Mouse (Mus musculus): ENCODE measurements around the gene Krtap10-10. TPM values are rescaled to one million over a fixed set of nuclear protein-coding genes. Genes with fewer than 3 reads are reported as not detected.
"Not testable (repeated sequence)": the region's sequence is repeated elsewhere in the genome, so short reads cannot be mapped to it uniquely, and the experiment has no call there.

The Krtap10-10 gene
- not detected in 2 replicates for polyA plus RNA-seq (2015; fragmentation: Nextera tagmentation; extraction: Ambion mirVana)

DNA sequence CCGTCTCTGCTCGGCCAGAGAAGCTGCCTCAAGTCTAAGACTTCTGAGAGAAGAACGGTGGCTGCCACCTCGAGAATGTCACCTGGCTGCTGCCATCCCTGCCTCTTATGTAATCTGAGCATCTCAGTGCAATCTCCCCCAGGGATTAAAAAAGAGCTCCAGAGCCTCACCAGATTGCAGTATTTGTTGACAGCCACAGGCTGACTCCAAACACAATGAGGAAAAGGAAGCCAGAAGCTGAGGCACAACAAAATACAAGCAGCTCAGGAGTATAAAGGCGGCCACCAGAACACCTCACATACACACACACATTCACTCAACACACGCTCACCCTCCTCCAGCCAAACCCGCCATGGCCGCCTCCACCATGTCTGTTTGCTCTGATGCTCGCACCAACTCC is at the start of gene Krtap10-10:
TSS of gene Krtap10-10 (plus strand) at position 301 of the 400 bp plus-strand sequence.
- ATAC-seq: no peak

GRCm38 (mm10) chr10:77787876-77788275 is 47.9 kb upstream of the Krtap10-10 start, which contains the start of gene Gm7137:
Gm7137 (minus strand) TSS chr10:77788200.
- H3K4me2 ChIP-seq (ENCODE audit: low read depth, low read length); H3K36me3 ChIP-seq (ENCODE audit: control insufficient read depth, insufficient read depth, low read length); ATAC-seq; H3K27me3 ChIP-seq (replicated peaks; ENCODE audit: control insufficient read depth, insufficient read depth, low read length); H3K9me3 ChIP-seq (ENCODE audit: control insufficient read depth, low read length); H3K9ac ChIP-seq (ENCODE audit: low read depth, low read length); H3K4me1 ChIP-seq (ENCODE audit: control insufficient read depth, insufficient read depth, low read length); H3K4me3 ChIP-seq (ENCODE audit: low read length); H3K27ac ChIP-seq (ENCODE audit: low read length): not testable (repeated sequence)
- 78% methylated on average over 1 of the region's 1 CpGs for WGBS

More for the DNA sequence above, at the start of gene Krtap10-10:
- H3K9me3 ChIP-seq (ENCODE audit: control insufficient read depth, low read length): no peaks in the 10 kb centered on the region
- H3K4me2 ChIP-seq (ENCODE audit: low read depth, low read length): no peak within 1 kb of the TSS
- no peaks in the 10 kb centered on the region for H3K27me3 ChIP-seq (replicated peaks; ENCODE audit: control insufficient read depth, insufficient read depth, low read length)
- H3K27ac ChIP-seq (ENCODE audit: low read length): no peak within 1 kb of the TSS
- 73% methylated on average over 9 of the region's 9 CpGs for WGBS
- H3K9ac ChIP-seq (ENCODE audit: low read depth, low read length): no peak within 1 kb of the TSS
- H3K4me3 ChIP-seq (ENCODE audit: low read length): no peak within 1 kb of the TSS
- no peaks in the 10 kb centered on the region for H3K4me1 ChIP-seq (ENCODE audit: control insufficient read depth, insufficient read depth, low read length)
- no peaks in the 10 kb centered on the region for H3K36me3 ChIP-seq (ENCODE audit: control insufficient read depth, insufficient read depth, low read length)

- Histone ChIP-seq H3K27me3 (replicated peaks; ENCODE audit: control insufficient read depth, insufficient read depth, low read length) (no peaks in the 10 kb centered on the region), H3K4me1 (ENCODE audit: control insufficient read depth, insufficient read depth, low read length) (no peaks in the 10 kb centered on the region), H3K9ac (ENCODE audit: low read depth, low read length) (no peak overlapping the region), H3K4me3 (ENCODE audit: low read length) (no peak overlapping the region), H3K9me3 (ENCODE audit: control insufficient read depth, low read length) (no peaks in the 10 kb centered on the region), H3K4me2 (ENCODE audit: low read depth, low read length) (no peak overlapping the region), H3K27ac (ENCODE audit: low read length) (no peak overlapping the region), H3K36me3 (ENCODE audit: control insufficient read depth, insufficient read depth, low read length) (no peaks in the 10 kb centered on the region)
- ATAC-seq: no peak
- 74% methylated on average over 2 of the region's 2 CpGs for WGBS
Measured at GRCm38 (mm10) chr10:77788621-77789020, 47.1 kb upstream of the Krtap10-10 start.

DNA sequence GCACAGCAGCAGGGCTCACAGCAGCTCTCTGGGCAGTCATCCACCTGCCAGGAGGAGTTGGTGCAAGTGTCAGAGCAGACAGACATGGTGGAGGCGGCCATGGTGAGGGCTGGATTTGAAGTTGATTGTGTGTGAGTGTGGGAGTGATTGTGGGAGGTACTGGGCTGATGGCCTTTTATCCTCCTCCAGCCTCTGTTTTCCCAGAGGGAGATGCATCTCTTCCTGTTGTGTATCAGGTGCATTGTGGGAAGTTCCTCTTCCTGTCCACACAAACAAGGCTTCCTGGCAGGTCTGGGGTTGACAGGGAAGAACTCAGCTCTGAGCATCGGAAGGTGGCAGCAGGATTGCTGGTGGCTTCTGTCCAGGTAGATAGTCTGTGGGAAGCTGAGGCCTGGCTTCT is 40.8 kb upstream of the Krtap10-10 start, which contains the start of gene Gm9639:
TSS of gene Gm9639 (minus strand) at position 101 of the 400 bp plus-strand sequence.
- H3K36me3 ChIP-seq (ENCODE audit: control insufficient read depth, insufficient read depth, low read length): no peaks in the 10 kb centered on the region
- no peak within 1 kb of the TSS for H3K4me3 ChIP-seq (ENCODE audit: low read length)
- 55% methylated on average over 2 of the region's 2 CpGs for WGBS
- no peak within 1 kb of the TSS for H3K27ac ChIP-seq (ENCODE audit: low read length)
- no peak within 1 kb of the TSS for H3K9ac ChIP-seq (ENCODE audit: low read depth, low read length)
- H3K4me1 ChIP-seq (ENCODE audit: control insufficient read depth, insufficient read depth, low read length): no peaks in the 10 kb centered on the region
- H3K27me3 ChIP-seq (replicated peaks; ENCODE audit: control insufficient read depth, insufficient read depth, low read length): no peaks in the 10 kb centered on the region
- H3K9me3 ChIP-seq (ENCODE audit: control insufficient read depth, low read length): no peaks in the 10 kb centered on the region
- no peak for ATAC-seq
- H3K4me2 ChIP-seq (ENCODE audit: low read depth, low read length): no peak within 1 kb of the TSS

- WGBS: 33% methylated on average over 3 of the region's 3 CpGs
- H3K27me3 ChIP-seq (replicated peaks; ENCODE audit: control insufficient read depth, insufficient read depth, low read length): no peaks in the 10 kb centered on the region
- no peaks in the 10 kb centered on the region for H3K4me1 ChIP-seq (ENCODE audit: control insufficient read depth, insufficient read depth, low read length)
Measured at GRCm38 (mm10) chr10:77797677-77798076, 38.1 kb upstream of the Krtap10-10 start.

DNA sequence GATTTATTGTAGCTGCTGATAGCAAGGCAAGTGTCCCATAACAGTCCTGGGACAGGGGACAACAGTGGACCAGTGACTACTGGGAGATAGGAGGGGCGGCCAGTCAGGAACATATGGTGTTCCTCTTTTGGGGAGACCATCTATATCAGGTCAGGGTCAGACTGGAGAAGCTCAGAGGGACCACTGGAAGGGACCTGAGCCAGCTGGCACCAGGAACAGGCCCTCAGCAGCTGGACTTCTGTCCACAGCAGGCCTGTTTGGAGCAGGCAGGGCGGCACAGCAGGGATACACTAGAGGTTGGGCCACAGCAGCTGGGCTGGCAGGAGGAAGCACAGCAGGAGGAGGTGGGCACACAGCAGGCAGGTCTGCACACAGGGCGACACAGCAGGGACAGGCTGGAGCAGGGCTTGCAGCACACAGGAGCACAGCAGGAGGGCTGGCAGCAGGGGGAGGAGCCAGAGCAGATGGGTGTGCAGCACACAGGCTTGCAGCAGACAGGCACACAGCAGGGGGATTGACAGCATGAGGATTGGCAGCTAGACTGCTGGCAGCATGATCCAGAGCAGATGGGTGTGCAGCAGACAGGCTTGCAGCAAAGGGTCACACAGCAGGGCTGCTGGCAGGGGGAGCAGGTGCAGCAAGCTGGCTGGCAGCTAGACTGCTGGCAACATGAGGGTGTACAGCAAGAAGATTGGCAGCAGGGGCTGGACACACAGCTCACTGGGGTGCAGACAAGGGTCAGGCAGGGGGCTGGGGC is 37.4 kb upstream of the Krtap10-10 start:
- 36% methylated on average over 3 of the region's 3 CpGs for WGBS
- not testable (repeated sequence) for H3K36me3 ChIP-seq (ENCODE audit: control insufficient read depth, insufficient read depth, low read length)

More at GRCm38 (mm10) chr10:77797677-77798076, 38.1 kb upstream of the Krtap10-10 start:
- no peak overlapping the region for H3K9ac ChIP-seq (ENCODE audit: low read depth, low read length)
- no peaks in the 10 kb centered on the region for H3K36me3 ChIP-seq (ENCODE audit: control insufficient read depth, insufficient read depth, low read length)
- no peak overlapping the region for H3K4me3 ChIP-seq (ENCODE audit: low read length)
- no peaks in the 10 kb centered on the region for H3K9me3 ChIP-seq (ENCODE audit: control insufficient read depth, low read length)
- no peak overlapping the region for H3K4me2 ChIP-seq (ENCODE audit: low read depth, low read length)
- no peak for ATAC-seq
- no peak overlapping the region for H3K27ac ChIP-seq (ENCODE audit: low read length)

GRCm38 (mm10) chr10:77798921-77799508 is 36.7 kb upstream of the Krtap10-10 start, which contains the start of gene Gm19668:
Gm19668 (minus strand) TSS chr10:77799133.
- Histone ChIP-seq H3K9me3 (ENCODE audit: control insufficient read depth, low read length) (no peaks in the 10 kb centered on the region), H3K9ac (ENCODE audit: low read depth, low read length) (no peak within 1 kb of the TSS), H3K4me2 (ENCODE audit: low read depth, low read length) (no peak within 1 kb of the TSS), H3K4me1 (ENCODE audit: control insufficient read depth, insufficient read depth, low read length) (no peaks in the 10 kb centered on the region), H3K27ac (ENCODE audit: low read length) (no peak within 1 kb of the TSS), H3K4me3 (ENCODE audit: low read length) (no peak within 1 kb of the TSS), H3K36me3 (ENCODE audit: control insufficient read depth, insufficient read depth, low read length) (no peaks in the 10 kb centered on the region), H3K27me3 (replicated peaks; ENCODE audit: control insufficient read depth, insufficient read depth, low read length) (no peaks in the 10 kb centered on the region)
- peak; percentile 42; the same call in 1 of the 2 replicates for ATAC-seq
- WGBS: 41% methylated on average over 8 of the region's 8 CpGs

More for the DNA sequence above, 37.4 kb upstream of the Krtap10-10 start:
- H3K4me1 ChIP-seq (ENCODE audit: control insufficient read depth, insufficient read depth, low read length); H3K4me3 ChIP-seq (ENCODE audit: low read length); H3K9ac ChIP-seq (ENCODE audit: low read depth, low read length); ATAC-seq; H3K4me2 ChIP-seq (ENCODE audit: low read depth, low read length); H3K9me3 ChIP-seq (ENCODE audit: control insufficient read depth, low read length); H3K27ac ChIP-seq (ENCODE audit: low read length); H3K27me3 ChIP-seq (replicated peaks; ENCODE audit: control insufficient read depth, insufficient read depth, low read length): not testable (repeated sequence)

- H3K4me2 ChIP-seq (ENCODE audit: low read depth, low read length): no peak overlapping the region
- H3K9me3 ChIP-seq (ENCODE audit: control insufficient read depth, low read length): no peaks in the 10 kb centered on the region
- 48% methylated on average over 3 of the region's 3 CpGs for WGBS
- no peak for ATAC-seq
- H3K4me3 ChIP-seq (ENCODE audit: low read length): no peak overlapping the region
- no peak overlapping the region for H3K27ac ChIP-seq (ENCODE audit: low read length)
- no peaks in the 10 kb centered on the region for H3K36me3 ChIP-seq (ENCODE audit: control insufficient read depth, insufficient read depth, low read length)
- no peaks in the 10 kb centered on the region for H3K4me1 ChIP-seq (ENCODE audit: control insufficient read depth, insufficient read depth, low read length)
- H3K27me3 ChIP-seq (replicated peaks; ENCODE audit: control insufficient read depth, insufficient read depth, low read length): no peaks in the 10 kb centered on the region
- H3K9ac ChIP-seq (ENCODE audit: low read depth, low read length): no peak overlapping the region
Measured at GRCm38 (mm10) chr10:77804095-77804494, 31.7 kb upstream of the Krtap10-10 start.

DNA sequence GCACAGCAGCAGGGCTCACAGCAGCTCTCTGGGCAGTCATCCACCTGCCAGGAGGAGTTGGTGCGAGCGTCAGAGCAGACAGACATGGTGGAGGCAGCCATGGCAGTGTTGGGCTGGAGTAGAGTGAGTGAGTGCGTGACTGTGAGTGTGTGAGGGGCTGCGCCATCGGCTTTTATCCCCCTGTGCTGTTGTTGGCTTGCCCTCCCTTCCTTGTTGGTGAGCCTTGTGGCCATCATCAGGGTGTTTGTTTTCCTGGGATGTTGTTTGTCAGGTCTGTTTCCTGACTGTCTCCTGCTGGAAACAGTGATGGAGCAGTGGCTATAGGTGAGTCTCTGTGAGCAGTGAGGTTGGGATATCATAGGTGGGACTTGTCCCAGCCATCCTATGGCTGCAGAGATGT is 24.0 kb upstream of the Krtap10-10 start, which contains the start of gene Gm9507:
TSS of gene Gm9507 (minus strand) at position 101 of the 400 bp plus-strand sequence.
- no peak for ATAC-seq

More for the DNA sequence above, 24.0 kb upstream of the Krtap10-10 start, which contains the start of gene Gm9507:
- 53% methylated on average over 5 of the region's 5 CpGs for WGBS
- Histone ChIP-seq H3K9ac (ENCODE audit: low read depth, low read length) (no peak within 1 kb of the TSS), H3K27me3 (replicated peaks; ENCODE audit: control insufficient read depth, insufficient read depth, low read length) (0 out of 2 replicates have a peak, but pooled peaks cover 3% of the 10 kb centered on the region), H3K4me2 (ENCODE audit: low read depth, low read length) (no peak within 1 kb of the TSS), H3K27ac (ENCODE audit: low read length) (no peak within 1 kb of the TSS), H3K36me3 (ENCODE audit: control insufficient read depth, insufficient read depth, low read length) (no peaks in the 10 kb centered on the region), H3K4me3 (ENCODE audit: low read length) (no peak within 1 kb of the TSS), H3K4me1 (ENCODE audit: control insufficient read depth, insufficient read depth, low read length) (no peaks in the 10 kb centered on the region), H3K9me3 (ENCODE audit: control insufficient read depth, low read length) (no peaks in the 10 kb centered on the region)

Measured in intestine, embryonic 16.5 days (tissue).